Mouse (Mus musculus) brain, embryonic 14.5 days (tissue): ENCODE measurements at regions not wholly inside any gene's neighbourhood (a gene's known extent, or its start where the extent isn't known, plus 50 kb on each side); places are given as distances from the start of the nearest gene placed in this dataset.

Experiments used
- DNase-seq: peaks from one replicate; pipeline ENCODE4 v3.0.0-alpha.2; 2011; ENCODE audit warnings: low read depth
- CTCF ChIP-seq: fragments of 200-500 bp; IDR thresholded peaks from 2 replicates; pipeline ENCODE4 v1.5.1; 2012; ENCODE audit warnings: inconsistent platforms, mild to moderate bottlenecking, moderate library complexity, borderline replicate concordance; ENCODE audit not compliant: insufficient read depth, insufficient read length; ENCODE audit errors: extremely low read depth
- POLR2A ChIP-seq: fragments of 200-500 bp; IDR thresholded peaks from 2 replicates; pipeline ENCODE4 v1.6.1; 2012; ENCODE audit warnings: mild to moderate bottlenecking, inconsistent platforms, borderline replicate concordance; ENCODE audit not compliant: poor library complexity, insufficient read depth, insufficient read length, severe bottlenecking; ENCODE audit errors: extremely low read depth

- TF ChIP-seq CTCF, result no peak
- no peak for DNase-seq
These were observed 160.2 kb downstream of the Icos start for GRCm38 (mm10) chr1:61137954-61138353.

GRCm38 (mm10) chr1:61139291-61139983, 161.7 kb downstream of the Icos start:
- DNase-seq, result peak; percentile 91
- no peak for TF ChIP-seq POLR2A
- peak; percentile 87 for TF ChIP-seq CTCF

- DNase-seq, result peak; percentile 43
- TF ChIP-seq CTCF, result no peak
- no peak for TF ChIP-seq POLR2A
These were observed 162.4 kb downstream of the Icos start for GRCm38 (mm10) chr1:61139984-61140648.

GRCm38 (mm10) chr1:61140870-61141591, 163.3 kb downstream of the Icos start:
- DNase-seq, result peak; percentile 50

GRCm38 (mm10) chr1:61141592-61141930, 163.8 kb downstream of the Icos start:
- TF ChIP-seq CTCF, result no peak
- no peak for TF ChIP-seq POLR2A
- DNase-seq, result no peak

More at GRCm38 (mm10) chr1:61140870-61141591, 163.3 kb downstream of the Icos start:
- no peak for TF ChIP-seq CTCF
- TF ChIP-seq POLR2A, result no peak

GRCm38 (mm10) chr1:61141952-61142351, 164.2 kb downstream of the Icos start:
- TF ChIP-seq CTCF (no peak), POLR2A (no peak)
- peak; percentile 20 for DNase-seq

- DNase-seq, result peak; percentile 68
- TF ChIP-seq POLR2A (no peak), CTCF (no peak)
These were observed 165.5 kb downstream of the Icos start for GRCm38 (mm10) chr1:61143030-61143753.

- TF ChIP-seq CTCF (no peak), POLR2A (no peak)
- DNase-seq, result peak; percentile 62
These were observed 166.0 kb downstream of the Icos start for GRCm38 (mm10) chr1:61143754-61144066.

- no peak for TF ChIP-seq POLR2A
- no peak for TF ChIP-seq CTCF
- DNase-seq, result no peak
These were observed 167.3 kb downstream of the Icos start for GRCm38 (mm10) chr1:61145013-61145412.

- DNase-seq, result peak; percentile 79
- TF ChIP-seq POLR2A, result no peak
- no peak for TF ChIP-seq CTCF
These were observed 167.8 kb downstream of the Icos start for GRCm38 (mm10) chr1:61145572-61145971.

- DNase-seq, result peak; percentile 94
- TF ChIP-seq POLR2A (no peak), CTCF (no peak)
These were observed 168.5 kb downstream of the Icos start for GRCm38 (mm10) chr1:61146222-61146723.
